Mouse (Mus musculus) bone marrow, adult 2 months (tissue): Measurements from ENCODE around the gene Slx4ip. TPM values are rescaled to one million over a fixed set of nuclear protein-coding genes. Genes with fewer than 3 reads are reported as not detected.

Experiments
- H3K27ac ChIP-seq: fragments of 200-500 bp; 2 replicates; pipeline ENCODE4 v1.5.1; 2012; ENCODE audit warnings: low read depth, mild to moderate bottlenecking, control low read depth, inconsistent platforms, low read length; ENCODE audit not compliant: control insufficient read depth, poor library complexity, insufficient read depth
- H3K4me1 ChIP-seq: fragments of 200-500 bp; 2 replicates; pipeline ENCODE4 v1.6.1; 2011; ENCODE audit warnings: low read length; ENCODE audit not compliant: control insufficient read depth, insufficient read depth
- H3K4me3 ChIP-seq: fragments of 200-500 bp; replicated peaks from 2 replicates; pipeline ENCODE3; 2011; ENCODE audit warnings: mild to moderate bottlenecking, low read depth, low read length, control low read depth; ENCODE audit not compliant: control insufficient read depth
- CTCF ChIP-seq: fragments of 200-500 bp; IDR thresholded peaks from 2 replicates; pipeline ENCODE4 v1.5.1; 2011; ENCODE audit warnings: low read length, control low read depth; ENCODE audit not compliant: control insufficient read depth, insufficient read depth
- POLR2A ChIP-seq: fragments of 200-500 bp; IDR thresholded peaks from 2 replicates; pipeline ENCODE4 v1.6.1; 2011; ENCODE audit warnings: low read depth, mild to moderate bottlenecking, control low read depth, low read length, borderline replicate concordance; ENCODE audit not compliant: control insufficient read depth
- WGBS: fragments of 180-500 bp; shearing (Covaris S2); methylation state at CpG from one replicate; pipeline ENCODE4 v1.1.7; 2018; 5-methylcytosine and 5-hydroxymethylcytosine counted together
- polyA plus RNA-seq: library from polyadenylated mRNA; stranded (reverse); fragments of >200 nt; gene quantifications from 2 replicates; pipeline ENCODE4 v1.2.4, GENCODE M21; 2011; ENCODE audit warnings: low replicate concordance; ENCODE audit not compliant: missing spikeins, insufficient read depth, insufficient read length

Slx4ip gene
- polyA plus RNA-seq, 1 experiment = 5.0 TPM

- WGBS = 73% methylated on average over 3 of the region's 3 CpGs
- H3K27ac ChIP-seq = no peak overlapping the region
- no peak for TF ChIP-seq CTCF
- no peak for TF ChIP-seq POLR2A
- no peaks in the 10 kb centered on the region for H3K4me1 ChIP-seq
- no peak overlapping the region for H3K4me3 ChIP-seq
Observed at GRCm38 (mm10) chr2:136958697-136959096, 67.7 kb downstream of the Slx4ip start.

GRCm38 (mm10) chr2:136975774-136976173 lies 84.8 kb downstream of the Slx4ip start:
- Histone ChIP-seq H3K4me3 (no peak overlapping the region), H3K27ac (no peak overlapping the region), H3K4me1 (no peaks in the 10 kb centered on the region)
- WGBS = 72% methylated on average over 1 of the region's 1 CpGs
- TF ChIP-seq CTCF (no peak), POLR2A (no peak)

DNA sequence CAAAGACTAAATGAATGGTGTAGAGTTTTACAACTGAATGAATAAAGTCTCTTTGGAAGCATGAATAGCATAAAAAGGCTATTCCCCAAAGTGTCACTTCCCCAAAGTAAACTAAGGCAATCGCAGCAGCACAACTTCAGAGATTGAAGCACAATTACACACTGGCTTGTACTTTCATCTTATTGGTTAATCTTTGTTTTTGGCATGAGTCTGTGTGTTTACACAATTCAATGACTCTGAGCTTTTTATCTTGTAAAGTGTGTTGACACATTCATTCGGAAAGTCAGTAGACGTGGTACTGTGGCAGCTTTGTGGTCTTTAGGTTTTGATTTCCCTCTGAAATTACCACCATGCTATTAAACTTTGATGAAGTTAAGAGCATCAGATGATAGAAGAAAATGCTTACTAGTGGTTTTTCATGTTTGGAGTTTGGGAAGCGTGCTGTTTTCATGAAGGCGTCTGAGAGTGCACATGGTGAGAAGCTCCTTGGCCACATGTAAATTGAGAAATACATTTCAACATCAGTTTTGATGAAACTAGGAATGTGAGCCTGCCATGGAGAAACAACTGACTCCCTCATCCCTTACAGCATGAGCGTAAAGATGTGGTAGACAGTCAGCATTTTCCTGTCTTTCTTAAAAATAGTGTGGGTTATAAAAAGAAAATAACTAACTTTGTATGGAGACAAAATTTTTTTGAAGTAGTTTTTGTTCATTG lies 88.2 kb downstream of the Slx4ip start:
- Histone ChIP-seq H3K4me3 (no peak overlapping the region), H3K4me1 (no peaks in the 10 kb centered on the region), H3K27ac (no peak overlapping the region)
- TF ChIP-seq POLR2A (no peak), CTCF (no peak)
- WGBS = 40% methylated on average over 6 of the region's 6 CpGs

GRCm38 (mm10) chr2:136981062-136981879 lies 90.3 kb downstream of the Slx4ip start:
- H3K4me1 ChIP-seq = no peaks in the 10 kb centered on the region

GRCm38 (mm10) chr2:136983959-136984358 lies 92.9 kb downstream of the Slx4ip start:
- Histone ChIP-seq H3K27ac (no peak overlapping the region), H3K4me3 (no peak overlapping the region), H3K4me1 (no peaks in the 10 kb centered on the region)
- no peak for TF ChIP-seq POLR2A
- 0 out of 2 replicates have a peak, but pooled peaks have one; percentile 5 for TF ChIP-seq CTCF
- WGBS = 86% methylated on average over 2 of the region's 2 CpGs

More at GRCm38 (mm10) chr2:136981062-136981879, 90.3 kb downstream of the Slx4ip start:
- no peak overlapping the region for H3K4me3 ChIP-seq
- TF ChIP-seq CTCF (no peak), POLR2A (no peak)
- no peak overlapping the region for H3K27ac ChIP-seq
- 89% methylated on average over 10 of the region's 10 CpGs for WGBS

- Histone ChIP-seq H3K27ac (no peak overlapping the region), H3K4me3 (no peak overlapping the region), H3K4me1 (no peaks in the 10 kb centered on the region)
- TF ChIP-seq POLR2A (no peak), CTCF (no peak)
- 80% methylated on average over 6 of the region's 6 CpGs for WGBS
Observed at GRCm38 (mm10) chr2:136985998-136986730, 95.1 kb downstream of the Slx4ip start.

DNA sequence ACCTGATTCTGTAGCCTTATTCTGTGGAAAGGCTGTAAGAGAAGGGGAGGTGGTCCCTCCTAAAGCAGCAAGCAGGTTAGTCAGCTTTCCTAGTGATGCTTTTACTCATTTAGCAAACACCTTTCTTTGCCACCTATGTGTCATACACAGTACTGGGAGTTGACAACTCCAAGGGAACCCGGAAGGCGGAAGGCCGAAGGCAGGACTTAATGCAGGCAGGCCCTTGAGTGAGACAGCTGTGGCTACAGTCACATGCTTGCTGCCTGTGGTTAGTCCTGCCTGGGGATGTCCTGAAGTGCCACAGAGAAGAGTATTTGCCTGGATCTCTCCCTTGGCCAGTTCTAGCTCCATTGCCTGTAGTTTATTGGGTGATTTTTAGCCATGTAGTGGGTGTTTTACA lies 102.1 kb downstream of the Slx4ip start:
- H3K27ac ChIP-seq = no peak overlapping the region
- 94% methylated on average over 3 of the region's 3 CpGs for WGBS

DNA sequence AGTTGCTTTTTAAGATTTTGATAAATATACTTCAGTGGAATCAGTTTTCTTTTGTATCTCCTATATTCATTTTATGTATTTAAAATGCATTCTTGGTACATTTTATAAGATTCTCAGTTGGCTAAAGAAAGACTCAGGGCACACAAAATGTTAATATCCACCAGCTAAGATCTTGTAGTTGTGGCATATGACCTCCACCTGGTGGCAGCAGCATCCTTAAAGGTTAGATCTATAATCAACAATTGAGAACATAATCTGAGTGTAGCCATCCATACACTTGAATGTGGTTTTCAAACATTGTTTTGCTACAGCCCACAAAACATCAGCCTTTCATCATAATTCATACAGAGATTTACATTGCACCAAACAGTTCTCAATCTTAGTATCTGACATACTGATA lies 106.1 kb downstream of the Slx4ip start:
- H3K4me1 ChIP-seq = no peaks in the 10 kb centered on the region
- no peak overlapping the region for H3K4me3 ChIP-seq
- H3K27ac ChIP-seq = no peak overlapping the region
- TF ChIP-seq CTCF (no peak), POLR2A (no peak)

More for the DNA sequence above, 102.1 kb downstream of the Slx4ip start:
- no peak for TF ChIP-seq CTCF
- TF ChIP-seq POLR2A = no peak
- Histone ChIP-seq H3K4me3 (no peak overlapping the region), H3K4me1 (no peaks in the 10 kb centered on the region)

DNA sequence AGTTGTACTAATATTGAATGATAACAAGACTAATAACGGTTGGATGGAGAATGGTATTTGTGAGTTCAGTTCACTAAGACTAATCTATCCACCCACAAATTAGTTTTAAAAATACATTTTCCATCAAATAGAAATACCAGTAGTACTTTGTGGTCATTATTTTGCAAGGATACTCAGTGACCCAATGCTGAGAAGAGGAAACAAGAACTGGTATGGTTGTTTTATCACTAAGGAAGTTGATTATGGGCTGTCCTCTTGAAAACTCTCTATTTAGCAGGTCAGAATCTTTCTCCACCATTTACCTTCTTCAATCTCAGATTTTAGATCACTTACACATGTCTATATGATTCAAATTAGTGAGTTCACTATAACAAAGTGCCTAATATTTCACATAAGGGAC lies 111.0 kb downstream of the Slx4ip start:
- no peak overlapping the region for H3K27ac ChIP-seq
- H3K4me3 ChIP-seq = no peak overlapping the region
- no peaks in the 10 kb centered on the region for H3K4me1 ChIP-seq
- TF ChIP-seq POLR2A = no peak
- no peak for TF ChIP-seq CTCF
- 96% methylated on average over 1 of the region's 1 CpGs for WGBS
